Mouse (Mus musculus): ENCODE results near the gene Bbs10. TPM values are rescaled to one million over a fixed set of nuclear protein-coding genes. Genes with fewer than 3 reads are reported as not detected.

Bbs10 gene
- 2.0 TPM in 2 replicates for polyA plus RNA-seq (2015; fragmentation: Nextera tagmentation; extraction: Ambion mirVana)

- peak within 1 kb of the TSS; percentile 96 for H3K4me2 ChIP-seq (ENCODE audit: low read depth, low read length)
- peak; percentile 95 for DNase-seq
- TF ChIP-seq CTCF (IDR thresholded peaks at IDR 0.05; ENCODE audit: low read depth) (peak; percentile 81), EP300 (IDR thresholded peaks at IDR 0.05; ENCODE audit: low read depth) (no peak; the same call in 1 of the 2 replicates)
- peaks cover 17% of the 10 kb centered on the region for H3K4me1 ChIP-seq (ENCODE audit: insufficient read depth)
- H3K9ac ChIP-seq (replicated peaks) = peak within 1 kb of the TSS; percentile 71
- peaks cover 2% of the 10 kb centered on the region; the same call in 1 of the 2 replicates for H3K36me3 ChIP-seq (replicated peaks; ENCODE audit: insufficient read depth, low read length)
- under 1% methylated on average over 54 of the region's 54 CpGs for WGBS (ENCODE audit: insufficient replicate concordance)
- H3K27ac ChIP-seq (ENCODE audit: low read depth) = peak within 1 kb of the TSS; percentile 81
- no peaks in the 10 kb centered on the region for H3K9me3 ChIP-seq (ENCODE audit: low read length)
- no peaks in the 10 kb centered on the region for H3K27me3 ChIP-seq (ENCODE audit: insufficient read depth, low read length)
- H3K4me3 ChIP-seq (ENCODE audit: low read depth, low read length) = peak within 1 kb of the TSS; percentile 89
- ATAC-seq = peak; percentile 99
These were observed at the start of gene Bbs10 for GRCm38 (mm10) chr10:111298140-111299098. Gene Bbs10 (plus strand): TSS chr10:111298679.

- Histone ChIP-seq H3K27me3 (ENCODE audit: insufficient read depth, low read length) (no peaks in the 10 kb centered on the region), H3K9ac (replicated peaks) (no peak overlapping the region), H3K4me3 (ENCODE audit: low read depth, low read length) (no peak overlapping the region), H3K9me3 (ENCODE audit: low read length) (no peaks in the 10 kb centered on the region), H3K36me3 (replicated peaks; ENCODE audit: insufficient read depth, low read length) (no peaks in the 10 kb centered on the region), H3K4me2 (ENCODE audit: low read depth, low read length) (no peak overlapping the region), H3K4me1 (ENCODE audit: insufficient read depth) (peaks cover 2% of the 10 kb centered on the region; the same call in 1 of the 2 replicates), H3K27ac (ENCODE audit: low read depth) (no peak overlapping the region)
- no peak for DNase-seq
- 64% methylated on average over 4 of the region's 4 CpGs for WGBS (ENCODE audit: insufficient replicate concordance)
- TF ChIP-seq CTCF (IDR thresholded peaks at IDR 0.05; ENCODE audit: low read depth) (no peak), EP300 (IDR thresholded peaks at IDR 0.05; ENCODE audit: low read depth) (no peak)
- ATAC-seq = no peak
These were observed 48.3 kb upstream of the Bbs10 start for GRCm38 (mm10) chr10:111250192-111250591.

- Histone ChIP-seq H3K4me2 (ENCODE audit: low read depth, low read length) (no peak overlapping the region), H3K4me3 (ENCODE audit: low read depth, low read length) (no peak overlapping the region), H3K36me3 (replicated peaks; ENCODE audit: insufficient read depth, low read length) (no peaks in the 10 kb centered on the region), H3K27me3 (ENCODE audit: insufficient read depth, low read length) (no peaks in the 10 kb centered on the region), H3K27ac (ENCODE audit: low read depth) (no peak overlapping the region), H3K9ac (replicated peaks) (no peak overlapping the region), H3K9me3 (ENCODE audit: low read length) (no peaks in the 10 kb centered on the region), H3K4me1 (ENCODE audit: insufficient read depth) (no peaks in the 10 kb centered on the region)
- DNase-seq (no peak), ATAC-seq (no peak)
- TF ChIP-seq CTCF (IDR thresholded peaks at IDR 0.05; ENCODE audit: low read depth) (no peak), EP300 (IDR thresholded peaks at IDR 0.05; ENCODE audit: low read depth) (no peak)
- WGBS (ENCODE audit: insufficient replicate concordance) = 76% methylated on average over 5 of the region's 5 CpGs
These were observed 46.8 kb upstream of the Bbs10 start for GRCm38 (mm10) chr10:111251666-111252065.

- Histone ChIP-seq H3K4me3 (ENCODE audit: low read depth, low read length) (no peak overlapping the region), H3K4me2 (ENCODE audit: low read depth, low read length) (no peak overlapping the region), H3K4me1 (ENCODE audit: insufficient read depth) (no peaks in the 10 kb centered on the region), H3K27ac (ENCODE audit: low read depth) (no peak overlapping the region), H3K27me3 (ENCODE audit: insufficient read depth, low read length) (no peaks in the 10 kb centered on the region), H3K9ac (replicated peaks) (no peak overlapping the region), H3K36me3 (replicated peaks; ENCODE audit: insufficient read depth, low read length) (peaks cover 3% of the 10 kb centered on the region; the same call in 1 of the 2 replicates), H3K9me3 (ENCODE audit: low read length) (no peaks in the 10 kb centered on the region)
- ATAC-seq (no peak), DNase-seq (no peak)
- WGBS (ENCODE audit: insufficient replicate concordance) = 95% methylated on average over 6 of the region's 6 CpGs
- TF ChIP-seq EP300 (IDR thresholded peaks at IDR 0.05; ENCODE audit: low read depth) = no peak
- no peak for TF ChIP-seq CTCF (IDR thresholded peaks at IDR 0.05; ENCODE audit: low read depth)
These were observed 43.3 kb upstream of the Bbs10 start for GRCm38 (mm10) chr10:111255228-111255627.

GRCm38 (mm10) chr10:111256156-111256555 is 42.3 kb upstream of the Bbs10 start:
- Histone ChIP-seq H3K9ac (replicated peaks) (no peak overlapping the region), H3K27ac (ENCODE audit: low read depth) (no peak overlapping the region), H3K27me3 (ENCODE audit: insufficient read depth, low read length) (no peaks in the 10 kb centered on the region), H3K4me2 (ENCODE audit: low read depth, low read length) (no peak overlapping the region), H3K9me3 (ENCODE audit: low read length) (no peaks in the 10 kb centered on the region), H3K36me3 (replicated peaks; ENCODE audit: insufficient read depth, low read length) (peaks cover 3% of the 10 kb centered on the region; the same call in 1 of the 2 replicates), H3K4me3 (ENCODE audit: low read depth, low read length) (no peak overlapping the region), H3K4me1 (ENCODE audit: insufficient read depth) (no peaks in the 10 kb centered on the region)
- no peak for ATAC-seq
- 76% methylated on average over 3 of the region's 3 CpGs for WGBS (ENCODE audit: insufficient replicate concordance)
- DNase-seq = no peak
- TF ChIP-seq EP300 (IDR thresholded peaks at IDR 0.05; ENCODE audit: low read depth) = no peak
- TF ChIP-seq CTCF (IDR thresholded peaks at IDR 0.05; ENCODE audit: low read depth) = no peak

GRCm38 (mm10) chr10:111257358-111257757 is 41.1 kb upstream of the Bbs10 start:
- ATAC-seq (no peak), DNase-seq (no peak)
- Histone ChIP-seq H3K4me3 (ENCODE audit: low read depth, low read length) (no peak overlapping the region), H3K27me3 (ENCODE audit: insufficient read depth, low read length) (no peaks in the 10 kb centered on the region), H3K4me1 (ENCODE audit: insufficient read depth) (no peaks in the 10 kb centered on the region), H3K9ac (replicated peaks) (no peak overlapping the region), H3K27ac (ENCODE audit: low read depth) (no peak overlapping the region), H3K4me2 (ENCODE audit: low read depth, low read length) (no peak overlapping the region), H3K9me3 (ENCODE audit: low read length) (no peaks in the 10 kb centered on the region), H3K36me3 (replicated peaks; ENCODE audit: insufficient read depth, low read length) (peaks cover 3% of the 10 kb centered on the region; the same call in 1 of the 2 replicates)
- no peak for TF ChIP-seq CTCF (IDR thresholded peaks at IDR 0.05; ENCODE audit: low read depth)
- 90% methylated on average over 3 of the region's 3 CpGs for WGBS (ENCODE audit: insufficient replicate concordance)
